27 mouse cellular contexts compared by ENCODE assay signal in genomic region chr7:24987941-24988340, GRCm38 (mm10). TPM values are rescaled to one million over a fixed set of nuclear protein-coding genes. Genes with fewer than 3 reads are reported as not detected.
"Had no signal": no experiment of that assay in that cellular context is flagged by ENCODE, and none has a peak within 500 bp of the region (broad histone marks: within the 10 kb centered on the region; RNA-seq: fewer than 3 reads in every experiment).

No protein-coding gene starts in this region.

- H3K9me3 ChIP-seq: limb, embryonic 15.5 days; midbrain, embryonic 10.5 days had no signal

- H3K36me3 ChIP-seq: limb, embryonic 12.5 days; limb, embryonic 15.5 days had no signal

- H3K4me1 ChIP-seq: limb, embryonic 12.5 days; limb, embryonic 15.5 days; midbrain, embryonic 13.5 days had no signal

- H3K4me2 ChIP-seq: limb, embryonic 12.5 days; limb, embryonic 15.5 days; liver, embryonic 11.5 days; lung, embryonic 14.5 days; midbrain, embryonic 13.5 days had no signal

- DNase-seq: kidney, adult 8-10 months; kidney, postnatal 14 days; layer of hippocampus, adult 9-11 months; liver, postnatal 0 days; lung, embryonic 14.5 days; thymus, adult 18-20 months; thymus, postnatal 36 days had no signal

- H3K9ac ChIP-seq: limb, embryonic 12.5 days; limb, embryonic 15.5 days; liver, embryonic 14.5 days; liver, postnatal 0 days; lung, embryonic 14.5 days; midbrain, embryonic 13.5 days had no signal

- H3K27me3 ChIP-seq: limb, embryonic 12.5 days; midbrain, embryonic 13.5 days had no signal

- ATAC-seq: liver, postnatal 0 days; lung, postnatal 0 days; midbrain, embryonic 13.5 days; midbrain, embryonic 16.5 days had no signal

- H3K27ac ChIP-seq: layer of hippocampus, adult 2 months; limb, embryonic 12.5 days; limb, embryonic 15.5 days; liver, embryonic 14.5 days; macrophage; midbrain, embryonic 10.5 days; midbrain, embryonic 13.5 days had no signal

- H3K4me3 ChIP-seq: layer of hippocampus, adult 2 months; limb, embryonic 12.5 days; limb, embryonic 15.5 days; megakaryocyte, embryonic 14.5 days; midbrain, embryonic 10.5 days; midbrain, embryonic 13.5 days had no signal

RNA-seq across cellular contexts. Expression of gene Gm4881, which starts 43.6 kb away (rescaled TPM):
- total RNA-seq: layer of hippocampus, adult 2 months; layer of hippocampus, postnatal 25 days; left cerebral cortex, adult 18-20 months; left cerebral cortex, postnatal 36 days had no signal
- polyA plus RNA-seq: kidney, embryonic 16.5 days; large intestine, adult 2 months; limb, embryonic 12.5 days; limb, embryonic 15.5 days; liver, embryonic 11.5 days; liver, embryonic 14.5 days; liver, postnatal 0 days; lung, embryonic 14.5 days; lung, postnatal 0 days; macrophage; small intestine, adult 2 months; spleen, adult 2 months; stomach, embryonic 16.5 days; urinary bladder, adult 2 months had no signal
